Mouse (Mus musculus) intestine, postnatal 0 days (tissue): ENCODE data around the gene Tmie. TPM values are rescaled to one million over a fixed set of nuclear protein-coding genes. Genes with fewer than 3 reads are reported as not detected.

ENCODE experiments used
- ATAC-seq: fragments of 200-750 bp; cut with Nextera tagmentation; 2 replicates; pipeline ENCODE4 v1.8.0; 2017; ENCODE audit warnings: mild to moderate bottlenecking, moderate TSS enrichment, moderate library complexity
- H3K27ac ChIP-seq: fragments of 300-500 bp; sonication (generic); 2 replicates; pipeline ENCODE4 v1.5.1; 2014; ENCODE audit warnings: mild to moderate bottlenecking, low read depth, low read length, moderate library complexity
- H3K27me3 ChIP-seq: fragments of 300-500 bp; sonication (generic); replicated peaks from 2 replicates; pipeline ENCODE4 v1.6.1; 2014; ENCODE audit warnings: low read length, mixed read lengths; ENCODE audit not compliant: control insufficient read depth, insufficient read depth
- H3K36me3 ChIP-seq: fragments of 300-500 bp; sonication (generic); 2 replicates; pipeline ENCODE4 v1.6.1; 2014; ENCODE audit warnings: mild to moderate bottlenecking, moderate library complexity; ENCODE audit not compliant: control insufficient read depth, insufficient read depth
- H3K4me1 ChIP-seq: fragments of 300-500 bp; sonication (generic); replicated peaks from 2 replicates; pipeline ENCODE4 v1.6.1; 2014; ENCODE audit warnings: antibody characterized with exemption, low read length, mixed read lengths; ENCODE audit not compliant: control insufficient read depth, insufficient read depth
- H3K4me2 ChIP-seq: fragments of 300-500 bp; sonication (generic); replicated peaks from 2 replicates; pipeline ENCODE4 v1.6.1; 2014; ENCODE audit warnings: low read depth, mild to moderate bottlenecking, moderate library complexity
- H3K4me3 ChIP-seq: fragments of 300-500 bp; sonication (generic); 2 replicates; pipeline ENCODE4 v1.5.1; 2014; ENCODE audit warnings: low read depth, low read length
- H3K9ac ChIP-seq: fragments of 300-500 bp; sonication (generic); 2 replicates; pipeline ENCODE4 v1.6.1; 2014; ENCODE audit warnings: mild to moderate bottlenecking, low read depth, low read length
- H3K9me3 ChIP-seq: fragments of 300-500 bp; sonication (generic); 2 replicates; pipeline ENCODE4 v1.6.1; 2016; ENCODE audit warnings: mixed run types; ENCODE audit not compliant: control insufficient read depth
- CTCF ChIP-seq: sonication (generic); IDR thresholded peaks from 2 replicates; pipeline ENCODE4 v1.5.1; 2016; ENCODE audit warnings: low read depth, mild to moderate bottlenecking, control low read depth, antibody characterized with exemption, moderate library complexity
- WGBS: fragments of 180-500 bp; shearing (Covaris S2); extraction: QIAGEN DNeasy Blood & Tissue Kit; methylation state at CpG from one replicate; pipeline ENCODE4 v1.1.7; 2014; 5-methylcytosine and 5-hydroxymethylcytosine counted together
- polyA plus RNA-seq: library from polyadenylated mRNA; unstranded; fragments of >200 nt; fragmentation: Nextera tagmentation; extraction: Ambion mirVana; gene quantifications from 2 replicates; pipeline ENCODE4 v1.2.1, GENCODE M21; 2015

The Tmie gene
- polyA plus RNA-seq, 1 experiment from 2014 or later, result 10.0 TPM

DNA sequence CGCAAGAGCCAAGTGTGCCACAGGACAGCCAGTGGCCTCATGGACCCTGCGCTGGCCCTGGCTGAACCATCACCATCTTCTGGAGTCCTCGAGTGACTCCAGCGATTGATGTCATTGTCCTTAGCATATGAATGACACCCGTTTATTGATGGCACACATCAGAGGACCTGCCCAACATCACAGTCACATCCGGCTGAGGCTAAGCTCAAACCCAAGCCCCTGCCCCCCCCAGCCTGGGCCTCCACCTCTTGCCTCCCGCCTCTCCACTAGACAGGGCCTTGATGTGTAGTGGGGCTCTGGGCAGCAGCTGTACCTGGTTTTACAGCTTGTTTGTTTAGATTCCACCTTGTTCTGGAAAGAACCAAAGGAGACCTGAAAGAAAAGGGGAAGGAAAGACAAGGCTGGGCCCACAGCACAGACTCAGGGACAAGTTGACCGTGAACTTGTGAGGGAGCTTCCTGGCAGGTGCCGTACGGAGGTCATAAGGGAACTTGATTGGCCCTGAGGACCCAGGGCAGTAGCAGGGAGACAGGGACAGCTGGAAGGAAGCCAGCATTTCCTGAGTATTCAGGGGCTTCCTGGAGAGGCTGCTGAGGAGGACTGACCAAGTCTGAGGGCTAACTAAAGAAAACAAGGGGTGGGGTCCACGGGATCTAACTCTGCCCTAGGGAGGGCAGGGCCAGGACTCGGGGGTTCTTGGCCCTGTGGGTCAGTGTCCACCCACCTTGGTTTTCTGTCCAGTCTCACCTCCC lies 11.3 kb upstream of the Tmie start:
- H3K36me3 ChIP-seq, result peaks cover 50% of the 10 kb centered on the region; the same call in 1 of the 2 replicates
- H3K4me3 ChIP-seq, result no peak overlapping the region
- no peak for TF ChIP-seq CTCF
- H3K27me3 ChIP-seq, result no peaks in the 10 kb centered on the region
- H3K9me3 ChIP-seq, result no peaks in the 10 kb centered on the region
- 72% methylated on average over 12 of the region's 12 CpGs for WGBS
- H3K4me1 ChIP-seq, result peaks cover 3% of the 10 kb centered on the region; the same call in 1 of the 2 replicates
- H3K27ac ChIP-seq, result no peak overlapping the region
- no peak overlapping the region for H3K4me2 ChIP-seq
- H3K9ac ChIP-seq, result no peak overlapping the region
- ATAC-seq, result no peak

DNA sequence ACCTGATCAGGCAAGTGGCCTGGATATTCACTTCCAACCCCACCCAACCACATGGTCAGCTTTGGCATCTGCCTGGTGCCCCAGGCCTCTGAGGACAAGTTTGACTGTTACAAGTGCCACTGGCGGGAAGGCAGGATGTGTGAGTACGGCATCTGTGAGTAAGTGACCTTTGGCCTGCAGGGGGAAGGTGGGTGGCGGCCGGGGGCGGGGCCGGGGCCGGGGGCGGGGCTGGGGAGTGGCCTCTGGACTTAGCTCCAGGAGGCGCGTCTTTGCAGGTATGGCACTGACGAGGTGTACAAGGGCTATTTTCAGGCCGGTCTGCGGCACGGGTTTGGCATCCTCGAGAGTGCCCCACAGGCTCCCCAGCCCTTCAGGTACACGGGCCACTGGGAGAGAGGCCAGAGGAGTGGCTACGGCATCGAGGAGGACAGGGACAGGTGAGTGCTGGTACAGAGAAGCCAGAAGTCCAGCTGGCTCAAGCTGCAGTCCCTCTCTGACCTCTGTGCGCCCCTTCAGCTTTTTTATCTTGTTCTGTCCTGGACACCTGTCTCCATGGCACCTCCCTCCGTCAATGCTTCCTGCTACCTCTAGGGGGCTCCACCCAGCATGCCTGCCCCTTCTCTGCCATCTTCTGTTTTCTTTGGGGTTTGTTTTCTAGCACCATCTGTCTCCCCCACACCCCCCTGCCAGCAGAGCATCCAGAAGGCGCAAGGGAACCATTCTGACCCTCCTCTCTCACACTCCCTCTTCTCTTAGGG lies 10.3 kb upstream of the Tmie start:
- Histone ChIP-seq H3K4me3 (no peak overlapping the region), H3K27ac (peak overlapping the region; percentile 54), H3K4me1 (peaks cover 3% of the 10 kb centered on the region; the same call in 1 of the 2 replicates), H3K9me3 (no peaks in the 10 kb centered on the region), H3K9ac (no peak overlapping the region), H3K36me3 (peaks cover 49% of the 10 kb centered on the region; the same call in 1 of the 2 replicates), H3K27me3 (no peaks in the 10 kb centered on the region), H3K4me2 (peak overlapping the region; percentile 53)
- TF ChIP-seq CTCF, result peak; percentile 59
- 7% methylated on average over 21 of the region's 21 CpGs for WGBS
- ATAC-seq, result peak; percentile 83

DNA sequence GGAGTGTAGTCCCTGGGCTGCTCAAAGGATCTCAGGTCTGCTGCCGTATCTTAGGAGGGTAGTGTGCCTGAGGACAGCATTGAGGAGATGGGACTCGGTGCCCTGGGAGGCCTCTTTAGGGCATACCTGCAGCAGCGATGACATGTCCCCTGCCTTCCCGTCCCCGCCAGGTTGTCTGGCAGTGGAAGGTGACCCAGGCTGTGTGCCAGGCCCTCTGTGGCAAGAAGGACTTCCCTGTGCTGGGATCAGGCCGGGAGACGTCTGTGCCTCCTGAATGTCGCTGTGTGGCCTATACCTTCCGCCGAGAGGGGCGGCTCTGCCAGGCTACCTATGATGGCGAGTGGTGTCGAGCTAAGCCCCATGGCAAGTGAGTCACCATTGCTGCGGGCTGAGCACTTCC lies 9.0 kb upstream of the Tmie start:
- WGBS, result 93% methylated on average over 14 of the region's 14 CpGs
- no peaks in the 10 kb centered on the region for H3K9me3 ChIP-seq
- H3K36me3 ChIP-seq, result peaks cover 46% of the 10 kb centered on the region; the same call in 1 of the 2 replicates
- no peaks in the 10 kb centered on the region for H3K27me3 ChIP-seq
- H3K27ac ChIP-seq, result no peak overlapping the region
- H3K4me3 ChIP-seq, result no peak overlapping the region
- no peak overlapping the region for H3K9ac ChIP-seq
- no peak overlapping the region for H3K4me2 ChIP-seq
- no peak for TF ChIP-seq CTCF
- ATAC-seq, result no peak
- peaks cover 3% of the 10 kb centered on the region; the same call in 1 of the 2 replicates for H3K4me1 ChIP-seq

DNA sequence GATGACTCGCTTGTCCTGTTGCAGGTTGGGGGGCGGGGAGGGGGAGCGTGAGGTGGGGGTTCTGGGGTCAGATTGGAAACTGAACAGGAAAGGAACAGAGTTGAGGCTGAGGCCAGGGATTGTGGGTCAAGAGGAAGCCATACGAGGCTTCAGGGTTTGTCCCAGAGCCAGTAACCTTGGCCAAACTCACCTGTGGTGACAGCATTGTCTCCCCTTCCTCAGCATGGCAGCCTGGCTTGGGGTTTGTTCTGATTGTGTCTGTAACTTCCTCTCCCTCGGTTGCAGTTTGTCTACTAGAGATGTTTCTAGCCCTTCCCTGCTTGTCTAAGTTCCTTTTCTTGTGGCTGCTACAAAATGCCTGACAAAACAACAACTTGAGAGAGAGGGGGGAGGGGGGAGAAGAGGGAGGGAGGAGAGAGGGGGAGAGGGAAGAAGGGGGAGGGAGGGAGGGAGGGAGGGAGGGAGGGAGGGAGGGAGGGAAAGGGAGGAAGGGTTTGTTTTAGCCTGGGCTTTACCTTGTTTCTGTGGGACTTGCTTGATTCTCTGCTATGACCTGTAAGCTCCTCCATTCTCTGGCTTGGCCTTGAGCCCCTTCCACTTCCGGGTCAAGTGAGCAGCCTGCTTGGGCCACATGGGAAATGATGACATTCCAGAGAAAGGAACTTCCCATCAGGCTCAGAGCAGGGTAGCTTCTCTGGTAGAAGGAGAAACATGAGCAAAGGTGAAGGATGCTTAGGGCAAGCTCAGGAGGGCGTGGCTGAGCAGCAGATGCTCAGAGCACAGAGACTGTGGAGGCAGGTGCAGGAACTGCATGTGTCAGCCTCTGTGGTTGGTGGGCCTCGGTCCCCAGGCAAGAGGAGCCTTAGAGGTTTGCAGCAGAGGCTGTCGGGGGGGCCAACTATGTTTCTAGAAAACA lies 7.7 kb upstream of the Tmie start:
- no peak overlapping the region for H3K4me3 ChIP-seq
- no peaks in the 10 kb centered on the region for H3K9me3 ChIP-seq
- H3K9ac ChIP-seq, result no peak overlapping the region
- H3K27me3 ChIP-seq, result no peaks in the 10 kb centered on the region
- no peak overlapping the region for H3K4me2 ChIP-seq
- peaks cover 37% of the 10 kb centered on the region; the same call in 1 of the 2 replicates for H3K36me3 ChIP-seq
- no peak overlapping the region for H3K27ac ChIP-seq
- 69% methylated on average over 9 of the region's 9 CpGs for WGBS
- no peak for ATAC-seq
- H3K4me1 ChIP-seq, result peaks cover 3% of the 10 kb centered on the region; the same call in 1 of the 2 replicates
- no peak for TF ChIP-seq CTCF

DNA sequence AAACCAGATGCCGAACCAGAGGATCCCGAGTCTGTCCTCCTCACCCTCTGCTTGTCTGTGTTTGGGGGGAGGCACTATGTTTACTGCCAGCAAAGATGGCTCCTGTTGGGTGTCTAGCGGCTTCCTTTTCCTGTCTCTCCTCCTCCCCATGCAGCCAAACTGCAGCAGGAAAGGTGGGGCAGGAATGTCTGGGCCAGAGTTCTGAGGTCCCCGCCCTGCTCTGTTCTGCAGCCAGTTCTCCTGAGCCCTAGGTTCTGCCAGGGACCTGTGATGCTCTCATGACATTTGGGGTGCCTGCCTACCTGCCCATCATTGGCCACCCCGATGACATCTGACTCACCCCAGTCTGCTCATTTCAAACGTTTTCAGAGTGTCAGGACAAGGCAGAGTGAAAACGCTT lies 2.0 kb upstream of the Tmie start:
- Histone ChIP-seq H3K36me3 (peaks cover 16% of the 10 kb centered on the region; the same call in 1 of the 2 replicates), H3K27me3 (no peaks in the 10 kb centered on the region), H3K9ac (0 out of 2 replicates have a peak overlapping the region, but pooled peaks have one; percentile 2), H3K27ac (no peak overlapping the region), H3K4me1 (peaks cover 5% of the 10 kb centered on the region), H3K9me3 (no peaks in the 10 kb centered on the region), H3K4me3 (no peak overlapping the region), H3K4me2 (peak overlapping the region; percentile 75)
- no peak for ATAC-seq
- 72% methylated on average over 7 of the region's 7 CpGs for WGBS
- TF ChIP-seq CTCF, result no peak
